Mouse (Mus musculus) heart, embryonic 13.5 days (tissue): ENCODE measurements at regions not wholly inside any gene's neighbourhood (a gene's known extent, or its start where the extent isn't known, plus 50 kb on each side); places are given as distances from the start of the nearest gene placed in this dataset.

Experiments used
- ATAC-seq: fragments of 200-750 bp; cut with Nextera tagmentation; 2 replicates; pipeline ENCODE4 v1.8.0; 2017; ENCODE audit warnings: moderate TSS enrichment; ENCODE audit not compliant: insufficient number of reproducible peaks, low FRiP score, low TSS enrichment; ENCODE audit errors: extremely low read depth
- H3K27ac ChIP-seq: fragments of 300-500 bp; sonication (generic); replicated peaks from 2 replicates; pipeline ENCODE4 v1.5.1; 2015; ENCODE audit warnings: moderate library complexity, mild to moderate bottlenecking, inconsistent platforms
- H3K27me3 ChIP-seq: fragments of 300-500 bp; sonication (generic); replicated peaks from 2 replicates; pipeline ENCODE4 v1.6.1; 2015; ENCODE audit warnings: mild to moderate bottlenecking, inconsistent platforms
- H3K36me3 ChIP-seq: fragments of 300-500 bp; sonication (generic); 2 replicates; pipeline ENCODE4 v1.6.1; 2015; ENCODE audit warnings: mild to moderate bottlenecking, inconsistent platforms
- H3K4me1 ChIP-seq: fragments of 300-500 bp; sonication (generic); 2 replicates; pipeline ENCODE4 v1.6.1; 2015; ENCODE audit warnings: inconsistent platforms
- H3K4me2 ChIP-seq: fragments of 300-500 bp; sonication (generic); 2 replicates; pipeline ENCODE4 v1.6.1; 2015; ENCODE audit warnings: inconsistent platforms, mild to moderate bottlenecking, moderate library complexity
- H3K4me3 ChIP-seq: fragments of 300-500 bp; sonication (generic); 2 replicates; pipeline ENCODE4 v1.5.1; 2015; ENCODE audit warnings: moderate library complexity, mild to moderate bottlenecking, inconsistent platforms
- H3K9ac ChIP-seq: fragments of 300-500 bp; sonication (generic); 2 replicates; pipeline ENCODE4 v1.6.1; 2015; ENCODE audit warnings: inconsistent platforms, mild to moderate bottlenecking, moderate library complexity
- H3K9me3 ChIP-seq: fragments of 300-500 bp; sonication (generic); 2 replicates; pipeline ENCODE4 v1.6.1; 2016; ENCODE audit warnings: inconsistent platforms
- WGBS: fragments of 180-500 bp; shearing (Covaris S2); methylation state at CpG from one replicate; pipeline ENCODE4 v1.1.7; 2015; ENCODE audit warnings: mixed read lengths; 5-methylcytosine and 5-hydroxymethylcytosine counted together

GRCm38 (mm10) chr8:127759906-127760305 is 598.5 kb upstream of the Nrp1 start:
- 70% methylated on average over 5 of the region's 5 CpGs for WGBS
- ATAC-seq = no peak
- Histone ChIP-seq H3K9me3 (no peaks in the 10 kb centered on the region), H3K9ac (no peak overlapping the region), H3K4me1 (peaks cover 5% of the 10 kb centered on the region; the same call in 1 of the 2 replicates), H3K27me3 (no peaks in the 10 kb centered on the region), H3K4me2 (no peak overlapping the region), H3K36me3 (no peaks in the 10 kb centered on the region), H3K27ac (no peak overlapping the region), H3K4me3 (no peak overlapping the region)

GRCm38 (mm10) chr8:127765199-127765598 is 593.2 kb upstream of the Nrp1 start:
- H3K4me2 ChIP-seq = no peak overlapping the region
- H3K27me3 ChIP-seq = no peaks in the 10 kb centered on the region
- H3K4me1 ChIP-seq = peaks cover 10% of the 10 kb centered on the region
- no peaks in the 10 kb centered on the region for H3K9me3 ChIP-seq
- ATAC-seq = no peak
- H3K36me3 ChIP-seq = no peaks in the 10 kb centered on the region
- H3K4me3 ChIP-seq = no peak overlapping the region
- no peak overlapping the region for H3K27ac ChIP-seq
- H3K9ac ChIP-seq = no peak overlapping the region
- 70% methylated on average over 5 of the region's 5 CpGs for WGBS

GRCm38 (mm10) chr8:127768311-127768710 is 590.1 kb upstream of the Nrp1 start:
- no peaks in the 10 kb centered on the region for H3K27me3 ChIP-seq
- H3K4me1 ChIP-seq = peaks cover 10% of the 10 kb centered on the region
- H3K9ac ChIP-seq = no peak overlapping the region
- ATAC-seq = no peak
- no peak overlapping the region for H3K4me2 ChIP-seq
- no peaks in the 10 kb centered on the region for H3K36me3 ChIP-seq
- H3K9me3 ChIP-seq = peaks cover 5% of the 10 kb centered on the region; the same call in 1 of the 2 replicates
- no peak overlapping the region for H3K4me3 ChIP-seq
- no peak overlapping the region for H3K27ac ChIP-seq
- 73% methylated on average over 3 of the region's 3 CpGs for WGBS

GRCm38 (mm10) chr8:127769651-127770050 is 588.8 kb upstream of the Nrp1 start:
- H3K27ac ChIP-seq = no peak overlapping the region
- 75% methylated on average over 1 of the region's 1 CpGs for WGBS
- H3K9me3 ChIP-seq = peaks cover 5% of the 10 kb centered on the region; the same call in 1 of the 2 replicates
- no peak for ATAC-seq
- H3K27me3 ChIP-seq = no peaks in the 10 kb centered on the region
- no peak overlapping the region for H3K4me2 ChIP-seq
- H3K4me3 ChIP-seq = no peak overlapping the region
- H3K9ac ChIP-seq = no peak overlapping the region
- H3K4me1 ChIP-seq = peaks cover 10% of the 10 kb centered on the region
- H3K36me3 ChIP-seq = no peaks in the 10 kb centered on the region

GRCm38 (mm10) chr8:127771781-127772180 is 586.6 kb upstream of the Nrp1 start:
- Histone ChIP-seq H3K4me3 (no peak overlapping the region), H3K27me3 (no peaks in the 10 kb centered on the region), H3K9me3 (peaks cover 5% of the 10 kb centered on the region; the same call in 1 of the 2 replicates), H3K4me2 (no peak overlapping the region), H3K36me3 (no peaks in the 10 kb centered on the region), H3K9ac (no peak overlapping the region), H3K4me1 (no peaks in the 10 kb centered on the region), H3K27ac (no peak overlapping the region)
- no peak for ATAC-seq
- 59% methylated on average over 1 of the region's 1 CpGs for WGBS

- no peak for ATAC-seq
- H3K4me2 ChIP-seq = no peak overlapping the region
- no peak overlapping the region for H3K9ac ChIP-seq
- no peaks in the 10 kb centered on the region for H3K4me1 ChIP-seq
- WGBS = 85% methylated on average over 3 of the region's 3 CpGs
- peaks cover 5% of the 10 kb centered on the region; the same call in 1 of the 2 replicates for H3K9me3 ChIP-seq
- H3K27ac ChIP-seq = no peak overlapping the region
- no peak overlapping the region for H3K4me3 ChIP-seq
- no peaks in the 10 kb centered on the region for H3K36me3 ChIP-seq
- H3K27me3 ChIP-seq = no peaks in the 10 kb centered on the region
These were observed 586.0 kb upstream of the Nrp1 start for GRCm38 (mm10) chr8:127772415-127772814.

GRCm38 (mm10) chr8:127772917-127773316 is 585.5 kb upstream of the Nrp1 start:
- Histone ChIP-seq H3K9me3 (peaks cover 5% of the 10 kb centered on the region; the same call in 1 of the 2 replicates), H3K4me2 (no peak overlapping the region), H3K9ac (no peak overlapping the region), H3K36me3 (no peaks in the 10 kb centered on the region), H3K27ac (no peak overlapping the region), H3K4me3 (no peak overlapping the region), H3K27me3 (no peaks in the 10 kb centered on the region), H3K4me1 (no peaks in the 10 kb centered on the region)
- 73% methylated on average over 2 of the region's 2 CpGs for WGBS
- ATAC-seq = no peak

GRCm38 (mm10) chr8:127774642-127775041 is 583.8 kb upstream of the Nrp1 start:
- no peak overlapping the region for H3K27ac ChIP-seq
- no peaks in the 10 kb centered on the region for H3K36me3 ChIP-seq
- no peak overlapping the region for H3K4me3 ChIP-seq
- H3K4me1 ChIP-seq = no peaks in the 10 kb centered on the region
- no peak for ATAC-seq
- H3K9me3 ChIP-seq = peaks cover 5% of the 10 kb centered on the region; the same call in 1 of the 2 replicates
- H3K27me3 ChIP-seq = no peaks in the 10 kb centered on the region
- H3K4me2 ChIP-seq = no peak overlapping the region
- 89% methylated on average over 9 of the region's 9 CpGs for WGBS
- no peak overlapping the region for H3K9ac ChIP-seq

- Histone ChIP-seq H3K4me3 (no peak overlapping the region), H3K4me1 (no peaks in the 10 kb centered on the region), H3K9ac (no peak overlapping the region), H3K9me3 (peaks cover 5% of the 10 kb centered on the region; the same call in 1 of the 2 replicates), H3K4me2 (no peak overlapping the region), H3K27me3 (no peaks in the 10 kb centered on the region), H3K27ac (no peak overlapping the region), H3K36me3 (no peaks in the 10 kb centered on the region)
- WGBS = 38% methylated on average over 1 of the region's 1 CpGs
- ATAC-seq = no peak
These were observed 583.2 kb upstream of the Nrp1 start for GRCm38 (mm10) chr8:127775160-127775559.

- Histone ChIP-seq H3K4me3 (no peak overlapping the region), H3K9me3 (peaks cover 4% of the 10 kb centered on the region; the same call in 1 of the 2 replicates), H3K27ac (no peak overlapping the region), H3K27me3 (no peaks in the 10 kb centered on the region), H3K4me1 (no peaks in the 10 kb centered on the region), H3K36me3 (no peaks in the 10 kb centered on the region), H3K4me2 (no peak overlapping the region), H3K9ac (no peak overlapping the region)
- 69% methylated on average over 7 of the region's 7 CpGs for WGBS
- no peak for ATAC-seq
These were observed 582.7 kb upstream of the Nrp1 start for GRCm38 (mm10) chr8:127775747-127776146.

- Histone ChIP-seq H3K4me1 (peaks cover under 1% of the 10 kb centered on the region; the same call in 1 of the 2 replicates), H3K4me3 (no peak overlapping the region), H3K27ac (no peak overlapping the region), H3K36me3 (no peaks in the 10 kb centered on the region), H3K27me3 (no peaks in the 10 kb centered on the region), H3K4me2 (no peak overlapping the region), H3K9me3 (no peaks in the 10 kb centered on the region), H3K9ac (no peak overlapping the region)
- no peak for ATAC-seq
- 54% methylated on average over 4 of the region's 4 CpGs for WGBS
These were observed 579.9 kb upstream of the Nrp1 start for GRCm38 (mm10) chr8:127778352-127779020.
